Mouse (Mus musculus): Measurements from ENCODE around the gene Nhsl1.

Gene Nhsl1

DNA sequence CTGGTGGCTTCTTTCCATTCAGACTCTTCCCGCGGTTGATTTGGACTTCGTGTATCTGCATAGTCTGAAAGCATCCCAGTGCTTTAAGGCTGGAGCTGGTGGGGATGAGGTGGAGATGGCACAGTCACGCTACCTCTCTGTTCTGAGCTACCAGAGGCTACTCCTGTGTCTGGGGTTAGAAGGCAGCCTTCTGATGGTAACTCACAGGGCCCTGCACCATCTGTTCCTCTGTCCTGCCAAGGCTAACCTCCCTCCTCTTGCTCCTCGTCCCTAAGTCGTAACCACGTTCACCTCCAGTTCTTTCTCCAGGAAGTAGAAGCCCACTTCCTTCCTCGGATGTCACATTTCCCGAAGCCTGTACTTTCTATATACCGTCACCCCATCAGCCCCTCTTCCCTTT is 171.2 kb downstream of the Nhsl1 start:
- DNase-seq (ENCODE audit: low spot score), result no peak

GRCm38 (mm10) chr10:18491952-18492351 is 173.2 kb downstream of the Nhsl1 start:
- no peak for DNase-seq (ENCODE audit: low spot score)

DNA sequence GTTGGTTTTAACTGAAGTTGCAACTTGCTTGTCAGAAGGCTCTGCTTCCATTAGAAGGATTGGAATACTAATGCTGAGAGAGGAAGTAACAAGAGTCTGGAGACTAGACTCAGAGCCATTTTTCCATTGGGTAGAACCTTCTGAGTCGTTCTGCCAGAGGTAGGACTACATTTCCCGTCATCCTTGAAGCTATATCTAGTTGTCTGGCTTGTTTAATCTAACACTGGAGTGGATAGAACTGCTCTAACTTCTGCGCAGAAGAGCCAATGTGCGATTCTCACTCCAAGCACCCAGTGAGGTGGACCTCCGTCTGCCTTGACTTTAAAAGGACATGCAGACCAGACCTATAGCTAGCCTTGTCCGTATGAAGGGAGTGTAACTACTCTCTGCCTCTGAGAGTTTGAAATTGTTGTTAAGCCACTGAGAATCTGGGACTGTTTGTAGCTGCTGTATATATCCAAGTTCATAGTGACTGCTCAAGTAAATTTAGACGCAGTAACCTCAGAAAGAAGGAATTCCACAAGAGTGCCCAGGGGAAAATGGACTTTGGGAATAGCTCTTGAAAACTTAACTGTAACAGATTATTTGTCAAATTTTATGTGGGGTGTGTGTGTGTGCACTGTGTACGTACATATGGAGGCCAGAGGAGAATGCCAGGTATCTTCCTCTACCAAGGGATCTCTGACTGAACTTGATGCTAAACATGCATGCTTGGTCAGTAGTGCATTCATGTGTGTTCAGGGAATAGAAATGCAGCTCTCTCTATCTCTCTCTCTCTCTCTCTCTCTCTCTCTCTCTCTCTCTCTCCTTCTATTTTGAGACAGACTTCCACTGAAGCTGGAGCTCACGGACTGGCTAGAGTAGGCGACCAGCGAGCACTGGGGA is 174.5 kb downstream of the Nhsl1 start:
- DNase-seq (ENCODE audit: low spot score), result no peak

GRCm38 (mm10) chr10:18494249-18494648 is 175.5 kb downstream of the Nhsl1 start:
- no peak for DNase-seq (ENCODE audit: low spot score)

DNA sequence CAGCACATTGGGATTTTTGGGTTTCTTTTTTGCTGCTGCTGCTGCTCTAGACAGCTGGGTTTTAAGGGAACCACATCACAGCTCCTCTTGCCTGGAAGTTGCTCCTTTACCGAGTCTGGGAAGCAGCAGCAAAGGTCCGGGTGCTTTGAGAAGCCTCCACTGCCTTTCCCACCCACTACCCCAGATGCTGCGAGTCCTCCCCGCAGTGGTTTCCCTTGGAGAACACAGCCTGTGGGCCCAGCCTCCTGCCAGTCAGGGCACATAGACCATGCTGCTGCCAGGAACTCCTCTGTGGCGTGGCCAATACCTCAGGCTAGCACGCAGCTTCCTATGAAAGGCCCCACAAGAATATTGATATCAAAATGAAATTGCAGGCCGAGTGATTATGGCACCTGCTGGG is 178.3 kb downstream of the Nhsl1 start:
- no peak for DNase-seq (ENCODE audit: low spot score)

DNA sequence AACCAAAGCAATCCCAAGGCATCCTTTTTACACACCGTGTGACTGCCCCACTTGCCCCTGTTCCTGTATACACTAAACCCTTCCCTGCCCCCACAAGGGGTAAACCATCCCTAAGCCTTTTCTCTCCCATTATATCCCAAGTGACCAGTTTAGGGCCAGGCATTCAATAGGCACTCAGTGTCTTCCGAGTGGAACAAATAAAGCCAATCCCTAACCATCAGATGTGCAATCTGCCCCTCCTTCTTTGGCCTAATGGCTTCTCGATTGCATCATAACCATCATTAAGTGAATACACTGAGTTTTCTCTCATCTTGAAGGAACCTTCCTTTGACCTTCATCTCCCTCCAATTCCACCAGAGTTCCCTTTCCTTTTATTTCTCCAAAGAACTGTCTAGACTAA is 183.2 kb downstream of the Nhsl1 start:
- DNase-seq (ENCODE audit: low spot score), result no peak

GRCm38 (mm10) chr10:18505690-18506089 is 186.9 kb downstream of the Nhsl1 start:
- DNase-seq (ENCODE audit: low spot score), result no peak

- no peak for DNase-seq (ENCODE audit: low spot score)
Observed at GRCm38 (mm10) chr10:18506501-18506946, 187.7 kb downstream of the Nhsl1 start.

- DNase-seq (ENCODE audit: low spot score), result no peak
Observed at GRCm38 (mm10) chr10:18507869-18508473, 189.2 kb downstream of the Nhsl1 start.

GRCm38 (mm10) chr10:18508586-18508985 is 189.8 kb downstream of the Nhsl1 start:
- DNase-seq (ENCODE audit: low spot score), result no peak

DNA sequence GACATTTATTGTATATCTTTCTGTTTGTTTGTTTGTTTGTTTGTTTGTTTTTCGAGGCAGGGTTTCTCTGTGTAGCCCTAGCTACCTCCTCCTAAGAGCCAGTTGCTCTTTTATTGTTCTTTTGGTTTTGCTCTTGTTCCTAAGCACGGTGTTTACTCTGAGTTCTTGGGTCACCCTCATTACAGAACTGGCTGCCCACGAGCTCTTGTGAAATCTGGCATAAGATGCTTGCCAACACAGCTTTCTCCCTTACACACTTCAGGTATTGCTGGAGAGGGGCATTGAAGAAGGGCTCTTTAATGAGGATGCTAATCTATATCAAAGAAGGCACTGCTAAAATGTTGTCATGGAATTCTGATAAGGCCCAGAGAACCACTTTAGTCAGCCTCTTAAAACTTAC is 191.9 kb downstream of the Nhsl1 start:
- no peak for DNase-seq (ENCODE audit: low spot score)

GRCm38 (mm10) chr10:18511496-18511895 is 192.7 kb downstream of the Nhsl1 start:
- DNase-seq (ENCODE audit: low spot score), result no peak

DNA sequence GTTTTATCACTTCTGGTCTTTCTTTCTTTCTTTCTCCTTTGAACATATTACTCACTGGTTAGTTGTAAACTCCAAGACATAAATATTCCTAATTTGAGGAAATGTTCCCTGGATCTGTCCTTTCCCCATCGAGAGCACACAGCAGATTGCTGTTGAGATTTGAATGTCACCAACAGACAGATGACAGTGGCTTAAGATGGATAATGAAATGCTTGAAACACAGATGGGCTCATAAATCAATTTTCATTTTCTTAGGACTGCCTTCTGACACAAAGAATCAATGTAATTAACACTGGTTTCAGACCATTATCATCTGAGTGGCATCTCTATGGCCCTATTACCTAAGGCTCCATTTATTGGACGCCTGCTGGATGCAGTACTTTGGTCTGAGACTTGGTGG is 203.8 kb downstream of the Nhsl1 start:
- DNase-seq (ENCODE audit: low spot score), result no peak

DNA sequence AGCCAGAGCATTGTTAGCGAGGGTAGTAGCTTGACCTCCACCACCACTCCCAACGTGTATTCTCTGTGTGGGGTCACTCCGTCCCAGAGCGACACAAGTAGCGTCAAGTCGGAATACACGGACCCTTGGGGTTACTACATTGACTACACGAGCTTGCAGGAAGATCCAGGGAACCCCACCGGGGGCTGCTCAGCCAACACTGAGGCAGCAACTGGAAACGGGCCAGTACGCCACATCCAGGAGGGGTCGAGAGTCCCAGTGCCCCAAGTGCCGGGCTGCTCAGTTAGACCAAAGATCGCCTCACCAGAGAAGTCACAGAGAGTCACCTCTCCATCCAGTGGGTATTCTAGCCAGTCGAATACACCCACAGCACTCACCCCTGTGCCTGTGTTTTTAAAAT is 206.5 kb downstream of the Nhsl1 start:
- DNase-seq (ENCODE audit: low spot score), result no peak

GRCm38 (mm10) chr10:18525726-18526125 is 206.9 kb downstream of the Nhsl1 start:
- DNase-seq (ENCODE audit: low spot score), result no peak

DNA sequence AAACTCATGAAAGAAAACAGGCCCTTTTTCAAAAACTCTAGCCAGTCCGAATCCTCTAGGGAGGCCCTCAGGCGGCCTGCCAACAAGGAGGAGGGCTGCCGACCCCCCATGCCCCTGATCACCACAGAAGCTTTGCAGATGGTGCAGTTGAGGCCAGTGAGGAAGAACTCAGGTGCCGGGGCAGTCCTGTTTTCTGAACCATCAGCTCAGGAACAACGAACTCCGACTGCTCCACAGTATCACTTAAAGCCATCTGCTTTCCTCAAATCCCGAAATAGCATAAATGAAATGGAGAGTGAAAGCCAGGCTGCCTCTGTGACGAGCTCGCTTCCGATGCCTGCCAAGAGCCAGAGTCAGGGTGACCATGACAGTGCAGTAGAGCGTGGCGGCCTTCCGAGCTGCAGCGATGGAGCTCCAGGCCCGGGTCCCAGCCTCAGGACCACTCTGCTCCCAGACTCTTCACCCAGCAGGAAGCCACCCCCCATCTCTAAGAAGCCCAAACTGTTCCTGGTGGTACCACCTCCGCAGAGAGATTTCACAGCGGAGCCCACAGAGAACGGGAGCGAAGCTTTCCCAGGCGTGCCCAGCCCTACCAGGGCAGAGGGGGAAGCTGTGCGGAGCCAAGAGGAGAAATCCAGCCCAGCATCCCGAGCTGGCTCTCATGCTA is 207.5 kb downstream of the Nhsl1 start:
- DNase-seq (ENCODE audit: low spot score), result no peak

GRCm38 (mm10) chr10:18526851-18527675 is 208.3 kb downstream of the Nhsl1 start:
- DNase-seq (ENCODE audit: low spot score), result no peak

GRCm38 (mm10) chr10:18527766-18528165 is 209.0 kb downstream of the Nhsl1 start:
- DNase-seq (ENCODE audit: low spot score), result no peak

DNA sequence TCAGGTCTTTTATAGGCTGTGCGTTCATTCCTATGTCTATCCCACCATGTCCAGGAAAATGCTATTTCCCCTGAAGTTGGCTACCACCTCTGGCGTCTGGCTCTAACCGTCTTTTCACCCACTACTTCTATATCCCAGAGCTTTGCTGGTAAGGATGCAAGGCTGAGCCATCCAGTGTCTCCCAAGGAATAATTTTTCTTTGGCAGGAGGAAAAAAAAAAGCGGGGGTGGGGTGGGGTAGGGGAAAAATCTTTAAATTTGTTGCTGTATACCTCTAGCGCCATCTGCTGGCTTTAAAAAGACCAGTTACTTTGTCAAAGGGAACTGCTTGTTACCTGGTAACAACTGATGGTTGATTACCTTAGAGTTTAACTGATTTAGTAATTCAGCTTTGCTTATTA is 209.7 kb downstream of the Nhsl1 start:
- DNase-seq (ENCODE audit: low spot score), result no peak

DNA sequence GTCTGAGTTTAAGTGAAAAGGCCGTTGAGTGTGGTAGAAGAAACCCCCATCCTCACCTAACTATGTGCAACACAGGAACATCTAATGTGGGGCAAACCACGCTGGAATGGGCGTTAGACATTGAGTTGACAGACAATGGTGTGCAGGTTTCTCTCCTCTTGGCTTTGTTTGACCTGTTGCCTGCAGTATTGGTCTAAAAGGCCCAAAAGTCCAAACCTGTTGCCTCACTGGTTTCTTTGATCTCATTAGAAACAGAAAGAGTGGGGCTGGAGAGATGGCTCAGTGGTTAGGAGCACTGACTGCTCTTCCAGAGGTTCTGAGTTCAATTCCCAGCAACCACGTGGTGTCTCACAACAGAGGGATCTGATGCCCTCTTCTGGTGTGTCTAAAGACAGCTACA is 210.4 kb downstream of the Nhsl1 start:
- DNase-seq (ENCODE audit: low spot score), result no peak

DNA sequence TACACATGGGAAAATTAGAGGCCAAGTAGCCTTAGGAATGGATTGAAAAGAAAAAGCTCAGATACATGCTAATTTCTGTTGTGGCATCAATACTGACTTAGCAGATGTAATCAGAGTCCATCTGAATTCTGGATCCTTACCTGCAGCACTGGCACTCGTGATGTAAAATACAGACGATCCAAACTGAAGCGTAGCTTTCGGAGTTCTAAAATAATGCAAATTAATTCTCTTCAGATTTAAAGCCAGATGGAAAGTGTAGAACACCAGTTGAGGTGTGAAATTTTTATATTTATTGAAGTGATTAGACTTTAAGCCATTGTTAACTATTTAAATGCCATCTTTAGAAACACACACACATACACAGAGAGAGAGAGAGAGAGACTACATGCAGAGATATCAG is 211.4 kb downstream of the Nhsl1 start:
- DNase-seq (ENCODE audit: low spot score), result no peak

DNA sequence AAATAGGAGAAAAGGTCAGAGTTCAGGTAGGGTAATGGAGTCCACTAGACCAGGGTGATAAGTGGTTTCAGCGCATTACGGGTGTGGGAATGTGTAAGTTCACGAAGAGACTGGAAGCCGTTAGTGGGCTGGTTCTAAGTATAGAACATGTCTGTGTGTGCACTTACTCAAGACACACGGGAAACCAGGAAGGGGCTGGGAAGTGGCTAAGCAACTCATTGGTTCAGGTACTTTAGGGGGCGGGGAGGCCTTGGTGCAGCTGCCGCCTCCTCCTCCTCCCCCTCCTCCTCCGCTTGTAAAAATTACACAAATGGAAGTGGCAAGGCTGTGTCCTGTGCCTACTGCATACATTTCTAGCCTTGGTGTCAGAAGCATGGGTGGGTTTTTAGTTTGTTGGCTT is 213.5 kb downstream of the Nhsl1 start:
- DNase-seq (ENCODE audit: low spot score), result no peak

Measured in urinary bladder, postnatal 10 days (tissue).